Mouse (Mus musculus): ENCODE measurements around the gene Prss27. TPM values are rescaled to one million over a fixed set of nuclear protein-coding genes. Genes with fewer than 3 reads are reported as not detected.

Prss27 gene
- polyA plus RNA-seq (2012; fragmentation: generic; extraction: Trizol) = 0.16 TPM
- long read RNA-seq, experiment 1 = 0 reads
- long read RNA-seq, experiment 2 = 0 reads

DNA sequence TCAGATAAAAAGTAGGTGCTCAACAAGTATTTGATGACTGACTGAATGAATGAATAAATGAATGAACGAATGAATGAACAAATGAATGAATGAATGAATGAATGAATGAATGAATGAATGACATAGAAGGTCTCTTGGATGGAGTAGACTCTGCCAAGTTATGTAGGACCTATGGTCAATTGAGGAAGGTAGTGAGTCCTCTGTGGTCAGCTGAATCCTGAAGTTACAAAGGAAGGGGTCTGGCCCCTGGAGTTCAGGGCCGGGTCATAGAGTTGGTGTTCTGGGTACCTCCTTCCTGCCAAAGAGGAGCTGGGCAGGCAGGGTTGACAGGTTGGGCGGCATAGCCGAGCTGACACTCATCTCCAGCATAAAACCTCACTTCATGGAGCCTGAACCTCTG, at the start of gene Prss27:
Gene Prss27 (plus strand): TSS at position 301 of the 400 bp plus-strand sequence.
- no peak for TF ChIP-seq MYOD1 (IDR thresholded peaks at IDR 0.05; ENCODE audit: control insufficient read depth, insufficient read length, low read depth)
- no peak for TF ChIP-seq FOSL1 (IDR thresholded peaks at IDR 0.05; ENCODE audit: insufficient read depth, low read length, poor library complexity, severe bottlenecking)
- TF ChIP-seq MAX (IDR thresholded peaks at IDR 0.05) = no peak
- no peak for TF ChIP-seq CEBPB (IDR thresholded peaks at IDR 0.05; ENCODE audit: low read depth)
- TF ChIP-seq MYOG (IDR thresholded peaks at IDR 0.05; ENCODE audit: control insufficient read depth, extremely low read depth, insufficient read length) = no peak
- TF ChIP-seq CTCF (IDR thresholded peaks at IDR 0.05; ENCODE audit: control insufficient read depth, insufficient read depth, insufficient read length) = no peak
- TF ChIP-seq USF1 (IDR thresholded peaks at IDR 0.05; ENCODE audit: low read depth) = no peak
- H3K79me3 ChIP-seq (ENCODE audit: low read depth) = no peaks in the 10 kb centered on the region
- no peaks in the 10 kb centered on the region for H3K36me3 ChIP-seq (ENCODE audit: control insufficient read depth, insufficient read depth)
- H3K27me3 ChIP-seq (ENCODE audit: control insufficient read depth, insufficient read depth, insufficient read length) = no peaks in the 10 kb centered on the region
- H3ac ChIP-seq (ENCODE audit: control insufficient read depth, insufficient read length, low read depth) = no peak within 1 kb of the TSS
- H3K4me3 ChIP-seq (ENCODE audit: insufficient read depth, poor library complexity, severe bottlenecking) = no peak within 1 kb of the TSS
- H3K79me2 ChIP-seq (ENCODE audit: control insufficient read depth, insufficient read depth) = no peaks in the 10 kb centered on the region

- no peaks in the 10 kb centered on the region for H3K36me3 ChIP-seq (ENCODE audit: control insufficient read depth, insufficient read depth)
- H3K79me3 ChIP-seq (ENCODE audit: low read depth) = no peaks in the 10 kb centered on the region
- H3ac ChIP-seq (ENCODE audit: control insufficient read depth, insufficient read length, low read depth) = no peak overlapping the region
- H3K79me2 ChIP-seq (ENCODE audit: control insufficient read depth, insufficient read depth) = no peaks in the 10 kb centered on the region
- no peaks in the 10 kb centered on the region for H3K27me3 ChIP-seq (ENCODE audit: control insufficient read depth, insufficient read depth, insufficient read length)
- no peak overlapping the region for H3K4me3 ChIP-seq (ENCODE audit: insufficient read depth, poor library complexity, severe bottlenecking)
- TF ChIP-seq CTCF (IDR thresholded peaks at IDR 0.05; ENCODE audit: control insufficient read depth, insufficient read depth, insufficient read length) (no peak), USF1 (IDR thresholded peaks at IDR 0.05; ENCODE audit: low read depth) (no peak), CEBPB (IDR thresholded peaks at IDR 0.05; ENCODE audit: low read depth) (no peak), MYOD1 (IDR thresholded peaks at IDR 0.05; ENCODE audit: control insufficient read depth, insufficient read length, low read depth) (no peak), MAX (IDR thresholded peaks at IDR 0.05) (no peak), FOSL1 (IDR thresholded peaks at IDR 0.05; ENCODE audit: insufficient read depth, low read length, poor library complexity, severe bottlenecking) (no peak), MYOG (IDR thresholded peaks at IDR 0.05; ENCODE audit: control insufficient read depth, extremely low read depth, insufficient read length) (no peak)
Observed at GRCm38 (mm10) chr17:23989802-23990201, 48.1 kb upstream of the Prss27 start.

DNA sequence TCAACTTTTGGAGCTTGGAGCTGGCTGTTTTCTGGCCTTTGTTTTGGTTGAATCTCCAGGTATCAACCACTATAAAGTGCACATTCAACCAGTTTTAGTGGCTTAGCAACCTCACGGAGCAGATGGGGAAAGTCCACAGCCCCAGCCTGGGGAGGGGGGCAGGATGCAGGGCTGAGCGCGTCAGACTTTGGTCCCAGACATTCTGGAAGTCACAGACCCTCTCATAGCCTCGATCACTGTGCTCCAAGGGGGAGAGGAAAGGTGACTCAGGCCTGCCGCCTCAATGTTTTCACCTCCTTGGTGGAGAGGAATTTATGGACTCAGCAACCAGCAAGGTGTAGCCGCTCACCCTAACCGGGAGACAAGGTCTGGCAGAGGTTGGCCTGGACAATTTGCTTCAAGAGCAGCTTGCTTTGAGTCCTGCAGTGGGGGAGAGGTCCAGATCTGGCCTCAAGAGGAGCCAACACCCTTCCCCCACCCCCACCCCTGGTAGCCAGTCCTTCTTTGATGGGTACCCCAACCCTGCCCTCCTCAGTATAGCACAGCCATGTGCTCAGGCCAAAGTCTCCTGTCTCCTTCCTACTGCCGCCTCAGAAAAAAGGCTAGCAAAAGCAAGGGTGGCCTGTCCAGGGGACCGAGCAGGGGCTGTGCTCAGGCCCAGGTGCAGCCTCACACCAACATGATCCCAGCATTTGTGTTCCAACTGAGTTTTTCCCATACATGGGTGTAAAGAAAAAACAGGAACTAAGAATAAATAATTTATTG, 45.0 kb upstream of the Prss27 start:
- Histone ChIP-seq H3K79me2 (ENCODE audit: control insufficient read depth, insufficient read depth) (no peaks in the 10 kb centered on the region), H3K4me3 (ENCODE audit: insufficient read depth, poor library complexity, severe bottlenecking) (no peak overlapping the region), H3K79me3 (ENCODE audit: low read depth) (no peaks in the 10 kb centered on the region), H3K36me3 (ENCODE audit: control insufficient read depth, insufficient read depth) (no peaks in the 10 kb centered on the region), H3ac (ENCODE audit: control insufficient read depth, insufficient read length, low read depth) (no peak overlapping the region), H3K27me3 (ENCODE audit: control insufficient read depth, insufficient read depth, insufficient read length) (no peaks in the 10 kb centered on the region)
- TF ChIP-seq CEBPB (IDR thresholded peaks at IDR 0.05; ENCODE audit: low read depth) = no peak
- no peak for TF ChIP-seq MYOD1 (IDR thresholded peaks at IDR 0.05; ENCODE audit: control insufficient read depth, insufficient read length, low read depth)
- no peak for TF ChIP-seq CTCF (IDR thresholded peaks at IDR 0.05; ENCODE audit: control insufficient read depth, insufficient read depth, insufficient read length)
- no peak for TF ChIP-seq USF1 (IDR thresholded peaks at IDR 0.05; ENCODE audit: low read depth)
- TF ChIP-seq MYOG (IDR thresholded peaks at IDR 0.05; ENCODE audit: control insufficient read depth, extremely low read depth, insufficient read length) = no peak
- TF ChIP-seq MAX (IDR thresholded peaks at IDR 0.05) = no peak
- no peak for TF ChIP-seq FOSL1 (IDR thresholded peaks at IDR 0.05; ENCODE audit: insufficient read depth, low read length, poor library complexity, severe bottlenecking)

GRCm38 (mm10) chr17:23993559-23994428, 44.1 kb upstream of the Prss27 start:
- H3K79me2 ChIP-seq (ENCODE audit: control insufficient read depth, insufficient read depth) = no peaks in the 10 kb centered on the region
- peak; percentile 27 for TF ChIP-seq MAX (IDR thresholded peaks at IDR 0.05)
- no peak for TF ChIP-seq FOSL1 (IDR thresholded peaks at IDR 0.05; ENCODE audit: insufficient read depth, low read length, poor library complexity, severe bottlenecking)
- peak; percentile 17 for TF ChIP-seq CTCF (IDR thresholded peaks at IDR 0.05; ENCODE audit: control insufficient read depth, insufficient read depth, insufficient read length)
- H3K79me3 ChIP-seq (ENCODE audit: low read depth) = no peaks in the 10 kb centered on the region
- H3K4me3 ChIP-seq (ENCODE audit: insufficient read depth, poor library complexity, severe bottlenecking) = no peak overlapping the region
- H3ac ChIP-seq (ENCODE audit: control insufficient read depth, insufficient read length, low read depth) = no peak overlapping the region
- no peaks in the 10 kb centered on the region for H3K27me3 ChIP-seq (ENCODE audit: control insufficient read depth, insufficient read depth, insufficient read length)
- H3K36me3 ChIP-seq (ENCODE audit: control insufficient read depth, insufficient read depth) = no peaks in the 10 kb centered on the region

DNA sequence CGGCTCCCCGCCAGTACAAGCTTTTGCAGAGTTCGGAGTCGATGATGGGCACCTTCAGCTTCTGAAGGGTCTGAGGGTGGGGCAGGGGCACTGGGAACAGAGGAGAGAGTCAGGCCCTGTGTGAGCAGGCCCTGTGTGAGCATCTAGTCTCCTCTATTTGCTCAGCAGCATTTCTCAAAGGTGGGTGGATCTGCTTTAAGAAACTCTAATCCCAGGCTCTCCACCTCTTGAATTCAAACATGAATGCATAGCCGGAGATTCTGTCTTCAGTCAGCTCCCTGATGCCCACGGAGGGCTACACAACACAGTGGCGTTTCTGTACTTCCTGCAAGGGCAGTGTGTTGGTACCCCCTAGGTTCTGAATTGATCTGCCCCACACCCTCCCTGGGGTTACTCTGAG, 43.3 kb upstream of the Prss27 start:
- Histone ChIP-seq H3K27me3 (ENCODE audit: control insufficient read depth, insufficient read depth, insufficient read length) (no peaks in the 10 kb centered on the region), H3K79me2 (ENCODE audit: control insufficient read depth, insufficient read depth) (no peaks in the 10 kb centered on the region), H3ac (ENCODE audit: control insufficient read depth, insufficient read length, low read depth) (no peak overlapping the region), H3K79me3 (ENCODE audit: low read depth) (no peaks in the 10 kb centered on the region), H3K4me3 (ENCODE audit: insufficient read depth, poor library complexity, severe bottlenecking) (no peak overlapping the region), H3K36me3 (ENCODE audit: control insufficient read depth, insufficient read depth) (no peaks in the 10 kb centered on the region)
- TF ChIP-seq MAX (IDR thresholded peaks at IDR 0.05) = no peak
- no peak for TF ChIP-seq USF1 (IDR thresholded peaks at IDR 0.05; ENCODE audit: low read depth)
- no peak for TF ChIP-seq FOSL1 (IDR thresholded peaks at IDR 0.05; ENCODE audit: insufficient read depth, low read length, poor library complexity, severe bottlenecking)
